Mouse (Mus musculus) ovary, postnatal 36 days (tissue): ENCODE data around the gene Meis3.

Experiments used
- DNase-seq: peaks from one replicate; pipeline ENCODE4 v3.0.0; 2022; ENCODE audit warnings: low spot score, mixed read lengths

Meis3 gene

DNA sequence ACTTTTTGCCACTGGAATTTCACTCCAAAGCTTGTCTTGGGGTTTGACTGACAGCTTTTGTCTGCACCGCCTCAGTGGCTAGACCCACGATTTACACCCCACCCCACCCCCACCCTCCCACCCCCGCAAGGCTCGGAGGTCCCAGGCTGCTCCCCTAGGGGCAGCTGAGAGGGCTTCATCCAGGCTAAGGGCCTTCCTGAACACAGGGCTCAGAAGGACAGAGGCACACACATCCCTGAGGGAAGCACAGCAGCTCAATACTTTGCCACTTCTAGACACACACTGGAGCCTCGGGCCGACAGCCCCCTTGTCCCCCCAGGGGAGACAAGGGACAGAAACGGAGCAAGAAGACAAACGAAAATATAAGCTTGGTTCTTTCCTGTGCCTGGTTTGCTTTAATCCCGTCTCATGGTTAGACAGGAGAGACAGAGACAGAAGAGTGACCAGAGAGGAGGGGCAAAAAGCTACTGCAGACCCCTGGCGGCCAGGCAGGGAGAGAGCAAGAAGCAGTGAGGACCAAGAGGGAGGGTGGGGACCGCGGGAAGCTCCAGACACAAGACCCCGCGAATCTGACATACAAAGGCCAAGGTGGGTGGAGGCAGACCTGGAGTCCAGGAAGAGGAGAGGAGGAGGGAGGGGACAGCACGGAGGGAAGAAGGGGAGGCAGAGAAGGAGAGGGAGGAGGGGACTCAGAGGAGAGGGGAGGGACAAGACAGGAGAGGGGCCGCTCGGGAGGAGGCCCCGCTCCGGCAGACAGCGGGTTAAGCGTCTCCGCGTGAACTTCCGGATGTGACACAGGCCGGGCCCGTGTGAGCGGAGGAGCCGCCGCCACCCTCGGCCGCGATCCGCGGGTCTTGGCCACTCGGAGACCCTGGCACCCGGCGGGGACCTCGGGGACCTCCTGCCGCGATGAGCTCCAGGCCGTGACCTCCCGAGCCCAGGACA is at the start of gene Meis3:
Gene Meis3, plus strand, starts transcription at position 494 of the 945 bp plus-strand sequence.
- peak; percentile 39 for DNase-seq

- DNase-seq: no peak
Measured at GRCm38 (mm10) chr7:16125829-16126228, 49.1 kb upstream of the Meis3 start.

DNA sequence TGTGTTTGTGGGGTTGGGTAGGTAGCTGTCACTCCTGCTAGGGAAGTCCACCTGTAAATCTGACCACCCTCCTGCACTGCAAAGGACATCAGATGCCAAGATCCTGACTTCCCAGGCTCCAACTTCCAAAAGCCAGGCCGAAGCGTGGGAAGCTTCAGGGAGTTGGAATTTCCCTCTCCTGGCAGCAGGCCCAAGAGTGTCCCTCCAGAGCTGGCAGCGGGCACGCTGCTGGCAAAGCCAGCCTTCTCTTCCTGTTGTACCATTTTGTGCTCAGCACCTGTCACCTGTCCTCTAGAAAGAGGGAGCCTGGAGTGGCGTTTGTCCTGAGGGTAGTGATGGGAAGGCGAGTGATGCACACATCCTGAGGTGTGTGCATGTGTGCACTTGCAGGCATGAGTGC is 46.5 kb upstream of the Meis3 start:
- DNase-seq: no peak

GRCm38 (mm10) chr7:16128899-16129298 is 46.0 kb upstream of the Meis3 start:
- no peak for DNase-seq

GRCm38 (mm10) chr7:16129421-16129845 is 45.5 kb upstream of the Meis3 start, which contains the start of gene Slc8a2:
TSS of gene Slc8a2 (plus strand) at chr7:16129826.
- DNase-seq: peak; percentile 64

- peak; percentile 22 for DNase-seq
Measured at GRCm38 (mm10) chr7:16129846-16130691, 44.8 kb upstream of the Meis3 start.

- DNase-seq: no peak
Measured at GRCm38 (mm10) chr7:16130956-16131634, 43.8 kb upstream of the Meis3 start.

- no peak for DNase-seq
Measured at GRCm38 (mm10) chr7:16132161-16132581, 42.7 kb upstream of the Meis3 start.

GRCm38 (mm10) chr7:16132926-16133325 is 42.0 kb upstream of the Meis3 start:
- DNase-seq: no peak

GRCm38 (mm10) chr7:16133691-16134090 is 41.2 kb upstream of the Meis3 start:
- no peak for DNase-seq

DNA sequence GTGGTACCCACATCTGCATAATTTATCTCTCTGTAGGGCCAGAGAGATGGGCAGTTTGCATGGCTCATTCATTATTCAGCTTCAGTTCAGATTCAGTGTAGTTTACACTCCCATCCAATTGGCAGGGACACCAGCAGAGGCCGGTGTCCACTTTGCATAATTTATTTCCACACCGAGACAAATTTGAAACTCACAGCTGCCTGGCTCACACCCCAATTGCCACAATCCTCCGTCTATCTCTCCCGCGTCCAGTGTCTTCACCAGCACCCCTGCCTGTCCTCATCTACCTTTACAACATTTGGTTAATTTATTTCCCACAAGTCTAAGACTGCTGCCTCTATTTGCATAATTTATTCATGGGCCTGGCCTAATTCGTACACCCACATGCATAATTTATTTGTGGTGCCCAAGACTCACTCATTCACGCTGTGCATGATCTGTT is 39.9 kb upstream of the Meis3 start:
- DNase-seq: no peak

GRCm38 (mm10) chr7:16146489-16147410 is 28.1 kb upstream of the Meis3 start:
- DNase-seq: no peak

- peak; percentile 68 for DNase-seq
Measured at GRCm38 (mm10) chr7:16147643-16148042, 27.2 kb upstream of the Meis3 start.

DNA sequence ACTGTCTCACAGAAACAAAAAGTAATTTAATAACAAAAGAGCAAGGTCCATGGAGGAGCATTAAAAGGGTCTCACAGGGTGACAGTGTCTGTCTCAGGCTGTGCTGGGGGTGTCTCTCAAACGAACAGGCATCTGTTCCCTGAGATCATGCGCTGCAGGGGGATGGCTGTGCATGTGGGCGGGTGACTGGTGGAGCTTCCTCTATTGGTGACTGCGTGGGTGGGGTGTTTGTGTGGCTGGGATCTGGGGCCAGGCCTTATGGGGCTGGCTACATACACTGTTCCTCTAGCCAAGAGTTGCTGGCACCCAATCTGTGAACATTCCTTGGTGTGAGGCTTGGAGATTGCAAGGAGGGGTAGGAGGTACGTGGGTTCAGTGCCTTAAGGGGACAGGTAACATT is 25.6 kb upstream of the Meis3 start:
- no peak for DNase-seq

DNA sequence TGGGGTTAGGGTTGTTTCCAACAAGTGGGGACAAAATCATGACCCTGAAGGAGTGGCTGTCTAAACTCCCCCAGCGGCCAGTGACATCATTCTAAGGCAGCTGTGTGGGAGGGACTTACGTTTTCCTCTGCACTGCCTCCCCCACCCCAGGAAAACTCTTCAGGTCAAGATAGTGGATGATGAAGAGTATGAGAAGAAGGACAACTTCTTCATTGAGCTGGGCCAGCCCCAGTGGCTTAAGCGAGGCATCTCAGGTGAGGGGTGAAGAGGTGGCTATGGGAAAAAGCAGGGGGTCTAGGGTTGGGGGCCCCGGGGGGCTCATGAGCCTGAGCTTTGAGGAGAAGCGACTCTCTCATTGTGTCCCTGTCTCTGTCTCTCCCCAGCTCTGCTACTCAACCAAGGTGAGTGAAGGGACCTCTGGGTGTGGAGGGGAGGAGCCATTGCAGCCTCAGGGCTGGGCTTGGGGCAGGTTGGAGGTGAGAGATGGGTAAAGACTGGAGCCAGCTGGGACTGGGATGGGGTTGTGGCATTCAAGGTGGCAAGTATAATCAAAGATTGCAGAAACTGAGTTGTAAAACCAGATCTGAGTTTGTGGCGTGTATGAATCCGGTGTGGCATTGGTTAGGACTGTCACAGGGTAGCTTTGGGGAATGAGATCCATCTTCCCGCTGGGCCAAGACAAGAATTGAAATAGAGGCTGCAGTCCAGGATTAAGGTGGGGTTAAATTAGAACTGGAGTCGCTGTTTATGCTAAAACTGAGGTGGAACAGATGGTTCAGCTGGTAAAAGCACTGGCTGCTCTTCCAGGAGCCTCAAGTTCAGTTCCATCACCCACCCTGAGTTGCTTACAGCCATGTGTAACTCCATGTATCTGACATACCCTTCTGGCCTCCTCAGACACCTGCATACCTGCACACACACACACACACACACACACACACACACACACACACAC is 24.4 kb upstream of the Meis3 start:
- no peak for DNase-seq

GRCm38 (mm10) chr7:16153522-16153921 is 21.4 kb upstream of the Meis3 start:
- DNase-seq: no peak

- peak; percentile 24 for DNase-seq
Measured at GRCm38 (mm10) chr7:16155132-16155872, 19.6 kb upstream of the Meis3 start.

- no peak for DNase-seq
Measured at GRCm38 (mm10) chr7:16156105-16156714, 18.7 kb upstream of the Meis3 start.

DNA sequence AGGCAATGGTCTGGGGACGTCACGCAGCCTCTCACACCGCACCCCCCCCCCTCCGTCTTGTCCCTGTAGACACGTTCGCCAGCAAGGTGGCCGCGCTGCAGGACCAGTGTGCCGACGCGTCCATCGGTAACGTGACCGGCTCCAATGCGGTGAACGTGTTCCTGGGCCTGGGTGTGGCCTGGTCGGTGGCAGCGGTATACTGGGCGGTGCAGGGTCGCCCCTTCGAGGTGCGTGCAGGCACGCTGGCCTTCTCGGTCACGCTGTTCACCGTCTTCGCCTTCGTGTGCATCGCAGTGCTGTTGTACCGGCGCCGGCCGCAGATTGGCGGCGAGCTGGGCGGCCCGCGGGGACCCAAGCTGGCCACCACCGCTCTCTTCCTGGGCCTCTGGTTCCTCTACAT is 16.2 kb upstream of the Meis3 start:
- DNase-seq: no peak
